ENCODE assay signal across 22 mouse cellular contexts in the genomic region with DNA sequence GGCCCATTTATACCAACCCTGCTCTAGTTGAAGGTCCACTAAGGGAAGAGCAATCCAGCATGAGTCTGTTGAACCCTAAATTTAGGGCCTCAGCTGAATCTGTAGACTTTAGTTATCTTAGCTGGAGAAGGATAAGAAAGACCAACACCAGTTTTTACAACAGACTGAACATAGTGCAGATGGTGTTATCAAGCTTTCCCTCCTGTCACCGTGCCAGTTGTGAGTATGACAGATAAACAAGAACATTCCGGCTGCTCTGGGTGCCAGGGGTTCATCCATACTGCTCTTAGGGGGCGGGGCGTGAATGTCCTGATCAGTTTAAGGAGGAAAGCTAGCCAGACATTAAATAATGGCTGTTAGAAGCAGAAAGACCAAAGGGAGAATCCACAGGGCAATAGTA. TPM values are rescaled to one million over a fixed set of nuclear protein-coding genes. Genes with fewer than 3 reads are reported as not detected.
DNase-seq lines count a peak whose midpoint lies in the region; ATAC-seq and TF ChIP-seq lines count a peak whose summit lies in the region.
"Had no signal": no experiment of that assay in that cellular context is flagged by ENCODE, and none has a peak within 500 bp of the region (broad histone marks: within the 10 kb centered on the region; RNA-seq: fewer than 3 reads in every experiment).

No protein-coding gene starts in this region.

- no peaks in the 10 kb centered on the region for H3K9me3 ChIP-seq in stomach, embryonic 15.5 days
- H3K9me3 ChIP-seq in stomach, postnatal 0 days (ENCODE audit: control insufficient read depth, low read length): no peaks in the 10 kb centered on the region
- no peaks in the 10 kb centered on the region for H3K9me3 ChIP-seq in liver, embryonic 16.5 days (replicated peaks; ENCODE audit: control insufficient read depth, low read length)
- H3K9me3 ChIP-seq: limb, embryonic 13.5 days; megakaryocyte, embryonic 14.5 days had no signal

- no peak overlapping the region for H3K9ac ChIP-seq in stomach, embryonic 15.5 days
- no peak overlapping the region for H3K9ac ChIP-seq in stomach, postnatal 0 days (ENCODE audit: low read length)
- no peak overlapping the region for H3K9ac ChIP-seq in liver, embryonic 16.5 days (ENCODE audit: low read depth, low read length)
- H3K9ac ChIP-seq: limb, embryonic 13.5 days had no signal

- DNase-seq in kidney, adult 2 months: peak; percentile 27
- DNase-seq in kidney, adult 18-20 months: no peak
- no peak for DNase-seq in stomach, postnatal 0 days (ENCODE audit: low spot score)
- no peak for DNase-seq in left cerebral cortex, postnatal 25 days (ENCODE audit: low spot score in 2 of 2)
- no peak for DNase-seq in adrenal gland, postnatal 25 days
- DNase-seq: cerebellum, adult 9-10 months; embryo, embryonic 11 days; gastrocnemius, postnatal 10 days had no signal

- no peak overlapping the region for H3K4me2 ChIP-seq in stomach, embryonic 15.5 days
- no peak overlapping the region for H3K4me2 ChIP-seq in stomach, postnatal 0 days (replicated peaks; ENCODE audit: low read depth)
- peak overlapping the region; percentile 14; the same call in 1 of the 2 replicates for H3K4me2 ChIP-seq in liver, embryonic 16.5 days (ENCODE audit: low read depth, low read length)
- H3K4me2 ChIP-seq: heart, embryonic 11.5 days; limb, embryonic 13.5 days had no signal

- no peak for TF ChIP-seq EP300 in stomach, postnatal 0 days (optimal IDR thresholded peaks at IDR 0.05)

- H3K27ac ChIP-seq in kidney, adult 2 months (ENCODE audit: insufficient read depth, low read depth, low read length): no peak overlapping the region
- no peak overlapping the region for H3K27ac ChIP-seq in stomach, embryonic 15.5 days
- H3K27ac ChIP-seq in stomach, postnatal 0 days (replicated peaks): no peak overlapping the region
- H3K27ac ChIP-seq in liver, embryonic 16.5 days (ENCODE audit: low read length): peak overlapping the region; percentile 72
- 0 out of 2 replicates have a peak overlapping the region, but pooled peaks have one; percentile 24 for H3K27ac ChIP-seq in small intestine, adult 2 months (ENCODE audit: insufficient read depth, low read depth, low read length)
- H3K27ac ChIP-seq: limb, embryonic 13.5 days had no signal

- H3K4me1 ChIP-seq in kidney, adult 2 months (ENCODE audit: control insufficient read depth, insufficient read depth, low read length): peaks cover 14% of the 10 kb centered on the region
- peaks cover 11% of the 10 kb centered on the region for H3K4me1 ChIP-seq in stomach, embryonic 15.5 days
- 0 out of 2 replicates have a peak, but pooled peaks cover 3% of the 10 kb centered on the region for H3K4me1 ChIP-seq in stomach, postnatal 0 days (replicated peaks; ENCODE audit: control insufficient read depth, insufficient read depth)
- peaks cover 29% of the 10 kb centered on the region for H3K4me1 ChIP-seq in liver, embryonic 16.5 days (ENCODE audit: control insufficient read depth, low read depth, low read length)
- H3K4me1 ChIP-seq in small intestine, adult 2 months (ENCODE audit: control insufficient read depth, insufficient read depth, insufficient read length, low read length): peaks cover 12% of the 10 kb centered on the region; the same call in 1 of the 2 replicates

- no peak for TF ChIP-seq CTCF in kidney, adult 2 months (conservative IDR thresholded peaks at IDR 0.05; ENCODE audit: insufficient read depth, insufficient read length, low read depth, low read length)
- no peak for TF ChIP-seq CTCF in stomach, postnatal 0 days (IDR thresholded peaks at IDR 0.05; ENCODE audit: low read depth)
- no peak for TF ChIP-seq CTCF in small intestine, adult 2 months (IDR thresholded peaks at IDR 0.05; ENCODE audit: extremely low read depth, insufficient read length, insufficient replicate concordance, low read depth, low read length)

- intact Hi-C loops in left cerebral cortex, postnatal 25 days (cut with DNase I): loop anchor here (5.0 kb wide), 1 partner anchor 53 kb away; a partner anchor contains a TSS

- 85% methylated on average over 4 of the region's 4 CpGs for WGBS in kidney, adult 2 months
- WGBS in stomach, embryonic 15.5 days: 75% methylated on average over 4 of the region's 4 CpGs
- WGBS in stomach, postnatal 0 days: 77% methylated on average over 4 of the region's 4 CpGs
- 23% methylated on average over 4 of the region's 4 CpGs for WGBS in liver, embryonic 16.5 days (ENCODE audit: insufficient replicate concordance)
- WGBS in small intestine, adult 2 months: 31% methylated on average over 4 of the region's 4 CpGs

- no peaks in the 10 kb centered on the region for H3K27me3 ChIP-seq in kidney, adult 2 months (replicated peaks; ENCODE audit: control insufficient read depth, insufficient read depth, low read length)
- no peaks in the 10 kb centered on the region for H3K27me3 ChIP-seq in stomach, embryonic 15.5 days (replicated peaks)
- H3K27me3 ChIP-seq in stomach, postnatal 0 days (ENCODE audit: control insufficient read depth, insufficient read depth, low read length): no peaks in the 10 kb centered on the region
- no peaks in the 10 kb centered on the region for H3K27me3 ChIP-seq in liver, embryonic 16.5 days (ENCODE audit: control insufficient read depth, insufficient read depth, low read depth, low read length)
- no peaks in the 10 kb centered on the region for H3K27me3 ChIP-seq in small intestine, adult 2 months (ENCODE audit: control insufficient read depth, insufficient read depth, low read length)
- H3K27me3 ChIP-seq: limb, embryonic 13.5 days; megakaryocyte, embryonic 14.5 days had no signal

- H3K4me3 ChIP-seq in kidney, adult 2 months (ENCODE audit: insufficient read depth, low read depth, low read length): no peak overlapping the region
- H3K4me3 ChIP-seq in stomach, embryonic 15.5 days (replicated peaks): no peak overlapping the region
- H3K4me3 ChIP-seq in stomach, postnatal 0 days (ENCODE audit: low read depth, low read length): no peak overlapping the region
- no peak overlapping the region for H3K4me3 ChIP-seq in liver, embryonic 16.5 days (ENCODE audit: low read depth, low read length)
- no peak overlapping the region for H3K4me3 ChIP-seq in small intestine, adult 2 months (ENCODE audit: low read depth, low read length)
- H3K4me3 ChIP-seq: limb, embryonic 13.5 days; megakaryocyte, embryonic 14.5 days had no signal

- ATAC-seq in stomach, embryonic 15.5 days (ENCODE audit: insufficient read depth, low FRiP score, low read depth): peak; percentile 34; the same call in 1 of the 2 replicates
- ATAC-seq in stomach, postnatal 0 days (ENCODE audit: low FRiP score, low TSS enrichment): no peak
- ATAC-seq in liver, embryonic 16.5 days (ENCODE audit: low read depth): peak; percentile 91
- ATAC-seq: activated CD4-positive, CD25-positive, alpha-beta regulatory T cell, adult 4 months; forebrain, embryonic 16.5 days had no signal

- TF ChIP-seq POLR2A in kidney, adult 2 months (IDR thresholded peaks at IDR 0.05; ENCODE audit: low read depth, low read length): no peak
- no peak for TF ChIP-seq POLR2A in small intestine, adult 2 months (IDR thresholded peaks at IDR 0.05; ENCODE audit: low read depth, low read length)

- H3K36me3 ChIP-seq in kidney, adult 2 months (ENCODE audit: control insufficient read depth, insufficient read depth, low read length): peaks cover 9% of the 10 kb centered on the region
- H3K36me3 ChIP-seq in stomach, embryonic 15.5 days: peaks cover 36% of the 10 kb centered on the region
- peaks cover 32% of the 10 kb centered on the region for H3K36me3 ChIP-seq in stomach, postnatal 0 days (ENCODE audit: control insufficient read depth, insufficient read depth, low read length)
- peaks cover 21% of the 10 kb centered on the region for H3K36me3 ChIP-seq in liver, embryonic 16.5 days (ENCODE audit: control insufficient read depth, insufficient read depth)
- peaks cover 45% of the 10 kb centered on the region for H3K36me3 ChIP-seq in small intestine, adult 2 months (ENCODE audit: control insufficient read depth, insufficient read depth, low read length)

RNA-seq across cellular contexts. Expression of a gene that starts 5.4 kb away (rescaled TPM):
- 12.6 and 17.9 TPM in 2 replicates for polyA plus RNA-seq in kidney, adult 2 months (2012; rRNA removed)
- polyA plus RNA-seq in stomach, embryonic 15.5 days (2015; fragmentation: Nextera tagmentation; extraction: Ambion mirVana): 7.7 and 7.9 TPM in 2 replicates
- 4.7 and 4.9 TPM in 2 replicates for polyA plus RNA-seq in stomach, postnatal 0 days (2015; fragmentation: Nextera tagmentation; extraction: Ambion mirVana)
- 2.0 and 3.0 TPM in 2 replicates for polyA plus RNA-seq in liver, embryonic 16.5 days (2015; fragmentation: Nextera tagmentation; extraction: Ambion mirVana)
- polyA plus RNA-seq in small intestine, adult 2 months (2012; rRNA removed): 14.5 and 26.8 TPM in 2 replicates
- total RNA-seq in left cerebral cortex, postnatal 25 days (2021): 10 to 100 TPM; 27.2 to 29.9 TPM
- total RNA-seq in adrenal gland, postnatal 25 days (2021): 23.0 and 24.6 TPM in 2 replicates

RNA-seq across cellular contexts. Expression of a gene that starts 41.6 kb away (rescaled TPM):
- polyA plus RNA-seq in kidney, adult 2 months (2012; rRNA removed): 34.0 and 50.2 TPM in 2 replicates
- polyA plus RNA-seq in stomach, embryonic 15.5 days (2015; fragmentation: Nextera tagmentation; extraction: Ambion mirVana): 0.46 and 1.2 TPM in 2 replicates
- polyA plus RNA-seq in stomach, postnatal 0 days (2015; fragmentation: Nextera tagmentation; extraction: Ambion mirVana): 0.16 and 0.33 TPM in 2 replicates
- polyA plus RNA-seq in liver, embryonic 16.5 days (2015; fragmentation: Nextera tagmentation; extraction: Ambion mirVana): 32.3 and 41.1 TPM in 2 replicates
- polyA plus RNA-seq in small intestine, adult 2 months (2012; rRNA removed): not detected in 2 replicates
- not detected for total RNA-seq in left cerebral cortex, postnatal 25 days (2021)
- 0.09 and 3.0 TPM in 2 replicates for total RNA-seq in adrenal gland, postnatal 25 days (2021)
- total RNA-seq: gastrocnemius, postnatal 10 days; hematopoietic stem cell, adult 5-6 weeks; left cerebral cortex, adult 18-20 months; monocyte, adult 5-6 weeks had no signal
- polyA plus RNA-seq: activated CD4-positive, CD25-positive, alpha-beta regulatory T cell, adult 4 months; forebrain, embryonic 16.5 days; heart, embryonic 11.5 days; intestine, embryonic 14.5 days; neural tube, embryonic 14.5 days had no signal

RNA-seq across cellular contexts. Expression of a gene that starts 49.7 kb away (rescaled TPM):
- 1.5 and 3.0 TPM in 2 replicates for polyA plus RNA-seq in kidney, adult 2 months (2012; rRNA removed)
- 0.94 and 1.7 TPM in 2 replicates for polyA plus RNA-seq in stomach, embryonic 15.5 days (2015; fragmentation: Nextera tagmentation; extraction: Ambion mirVana)
- 0.40 and 0.87 TPM in 2 replicates for polyA plus RNA-seq in stomach, postnatal 0 days (2015; fragmentation: Nextera tagmentation; extraction: Ambion mirVana)
- polyA plus RNA-seq in liver, embryonic 16.5 days (2015; fragmentation: Nextera tagmentation; extraction: Ambion mirVana): 13.1 and 13.4 TPM in 2 replicates
- polyA plus RNA-seq in small intestine, adult 2 months (2012; rRNA removed): 0.09 and 0.52 TPM in 2 replicates
- total RNA-seq in left cerebral cortex, postnatal 25 days (2021): not detected
- total RNA-seq in adrenal gland, postnatal 25 days (2021): not detected in 2 replicates
- total RNA-seq: hematopoietic stem cell, adult 5-6 weeks; left cerebral cortex, adult 18-20 months had no signal
- polyA plus RNA-seq: activated CD4-positive, CD25-positive, alpha-beta regulatory T cell, adult 4 months; forebrain, embryonic 16.5 days had no signal

RNA-seq across cellular contexts. Expression of a gene that starts 54.0 kb away (rescaled TPM):
- polyA plus RNA-seq in kidney, adult 2 months (2012; rRNA removed): 0.05 and 0.27 TPM in 2 replicates
- polyA plus RNA-seq in stomach, embryonic 15.5 days (2015; fragmentation: Nextera tagmentation; extraction: Ambion mirVana): 0.40 and 0.57 TPM in 2 replicates
- 0.30 and 0.34 TPM in 2 replicates for polyA plus RNA-seq in stomach, postnatal 0 days (2015; fragmentation: Nextera tagmentation; extraction: Ambion mirVana)
- 0.08 and 0.19 TPM in 2 replicates for polyA plus RNA-seq in liver, embryonic 16.5 days (2015; fragmentation: Nextera tagmentation; extraction: Ambion mirVana)
- polyA plus RNA-seq in small intestine, adult 2 months (2012; rRNA removed): not detected in 2 replicates
- total RNA-seq in left cerebral cortex, postnatal 25 days (2021): 1 to 10 TPM; 3.8 to 3.9 TPM
- total RNA-seq in adrenal gland, postnatal 25 days (2021): 1.1 TPM in 1 of 2 replicates, not detected in the other
- total RNA-seq: hematopoietic stem cell, adult 5-6 weeks; monocyte, adult 5-6 weeks had no signal
- polyA plus RNA-seq: heart, embryonic 11.5 days; spleen, adult 2 months had no signal

Comparison
In these comparisons a context has a peak if more than half of its experiments do, and no peak if none do; other contexts are left out.
1. H3K27ac ChIP-seq: peak in liver, embryonic 16.5 days (single experiment) and small intestine, adult 2 months (single experiment); none in kidney, adult 2 months (single experiment), stomach, embryonic 15.5 days (single experiment) and stomach, postnatal 0 days (single experiment).
2. RNA of a gene that starts 41.6 kb away (polyA plus RNA-seq): 32.3 to 41.1 TPM in liver, embryonic 16.5 days and 34.0 to 50.2 TPM in kidney, adult 2 months; 0.46 to 1.2 TPM in stomach, embryonic 15.5 days, 0.16 to 0.33 TPM in stomach, postnatal 0 days and not detected in small intestine, adult 2 months; every median in the first group is over 10 times any median in the second.